Mouse (Mus musculus) MEL-GATA-1-ER (cell line): ENCODE measurements around the gene 2310011J03Rik.

Experiments
- DNase-seq: peaks from one replicate; pipeline ENCODE4 v3.0.0-alpha.2; 2012; ENCODE audit warnings: low read depth; ENCODE audit errors: extremely low read depth

The 2310011J03Rik gene

GRCm38 (mm10) chr10:80342305-80342748 is 22.0 kb upstream of the 2310011J03Rik start:
- DNase-seq, result no peak

GRCm38 (mm10) chr10:80341491-80342304 is 21.4 kb upstream of the 2310011J03Rik start:
- no peak for DNase-seq

GRCm38 (mm10) chr10:80341026-80341425 is 20.7 kb upstream of the 2310011J03Rik start:
- DNase-seq, result no peak

- DNase-seq, result peak; percentile 71
Measured at GRCm38 (mm10) chr10:80339941-80340750, 19.8 kb upstream of the 2310011J03Rik start.

GRCm38 (mm10) chr10:80336263-80336662 is 15.9 kb upstream of the 2310011J03Rik start:
- DNase-seq, result no peak

- no peak for DNase-seq
Measured at GRCm38 (mm10) chr10:80332525-80332989, 12.2 kb upstream of the 2310011J03Rik start.

- no peak for DNase-seq
Measured at GRCm38 (mm10) chr10:80331636-80332524, 11.5 kb upstream of the 2310011J03Rik start.

- no peak for DNase-seq
Measured at GRCm38 (mm10) chr10:80330888-80331287, 10.6 kb upstream of the 2310011J03Rik start.

GRCm38 (mm10) chr10:80330084-80330483 is 9.7 kb upstream of the 2310011J03Rik start:
- no peak for DNase-seq

GRCm38 (mm10) chr10:80329273-80330081 is 9.1 kb upstream of the 2310011J03Rik start, which contains the start of the genes Pcsk4 and Reep6:
Gene Pcsk4 (minus strand): TSS chr10:80329498.
Gene Reep6 (plus strand): TSS chr10:80329953.
- peak; percentile 94 for DNase-seq

GRCm38 (mm10) chr10:80325045-80325444 is 4.7 kb upstream of the 2310011J03Rik start:
- DNase-seq, result no peak

- peak; percentile 77 for DNase-seq
Measured at GRCm38 (mm10) chr10:80324120-80325037, 4.0 kb upstream of the 2310011J03Rik start.

- DNase-seq, result no peak
Measured at GRCm38 (mm10) chr10:80323261-80324119, 3.2 kb upstream of the 2310011J03Rik start.

- DNase-seq, result no peak
Measured at GRCm38 (mm10) chr10:80322811-80323211, 2.5 kb upstream of the 2310011J03Rik start.

- no peak for DNase-seq
Measured at GRCm38 (mm10) chr10:80321670-80322581, 1.6 kb upstream of the 2310011J03Rik start.

GRCm38 (mm10) chr10:80321014-80321669 is 805 bp upstream of the 2310011J03Rik start:
- DNase-seq, result no peak
